Mouse (Mus musculus): Measurements from ENCODE around the gene 1810055G02Rik.

DNA sequence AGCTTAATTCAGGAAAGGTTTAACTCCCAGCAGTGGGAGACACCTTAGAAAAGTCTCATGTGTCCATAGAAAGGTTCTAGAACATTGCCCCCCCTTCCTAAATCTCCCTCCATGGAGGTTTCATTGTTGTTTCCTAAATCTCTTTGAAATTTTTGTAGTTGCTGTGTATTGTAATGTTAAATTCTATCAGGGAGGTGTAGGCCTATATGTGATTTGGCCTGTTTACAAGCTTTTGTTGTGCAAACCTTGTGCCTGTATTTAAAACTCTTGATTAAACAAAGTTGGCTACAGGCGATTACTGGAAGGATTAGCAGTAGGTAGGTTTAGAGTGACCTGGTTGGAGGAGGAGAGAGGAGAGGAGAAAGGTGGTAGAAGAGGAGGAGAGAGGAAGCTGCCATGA is 49.8 kb downstream of the 1810055G02Rik start:
- TF ChIP-seq CEBPB (IDR thresholded peaks at IDR 0.05; ENCODE audit: low read depth) (no peak), CTCF (IDR thresholded peaks at IDR 0.05; ENCODE audit: control insufficient read depth, insufficient read depth, insufficient read length) (no peak)
